Mouse (Mus musculus) bone marrow, adult 2 months (tissue): ENCODE measurements at regions not wholly inside any gene's neighbourhood (a gene's known extent, or its start where the extent isn't known, plus 50 kb on each side); places are given as distances from the start of the nearest gene placed in this dataset.

Experiments
- CTCF ChIP-seq: fragments of 200-500 bp; IDR thresholded peaks from 2 replicates; pipeline ENCODE4 v1.5.1; 2011; ENCODE audit warnings: low read length, control low read depth; ENCODE audit not compliant: control insufficient read depth, insufficient read depth
- POLR2A ChIP-seq: fragments of 200-500 bp; IDR thresholded peaks from 2 replicates; pipeline ENCODE4 v1.6.1; 2011; ENCODE audit warnings: low read depth, mild to moderate bottlenecking, control low read depth, low read length, borderline replicate concordance; ENCODE audit not compliant: control insufficient read depth

GRCm38 (mm10) chr15:91916946-91917345 lies 78.9 kb downstream of the Smgc start:
- TF ChIP-seq CTCF (no peak), POLR2A (no peak)
